Mouse (Mus musculus): ENCODE results near the gene Phf24.

- TF ChIP-seq POLR2A (IDR thresholded peaks at IDR 0.05; ENCODE audit: borderline replicate concordance, extremely low read depth, insufficient read depth, insufficient read length, poor library complexity, severe bottlenecking), result no peak
- TF ChIP-seq CTCF (IDR thresholded peaks at IDR 0.05; ENCODE audit: borderline replicate concordance, extremely low read depth, insufficient read depth, insufficient read length), result no peak
These were observed 24.9 kb downstream of the Phf24 start for GRCm38 (mm10) chr4:42941396-42941795.

All from brain, embryonic 14.5 days (tissue).